Mouse (Mus musculus) kidney, adult 2 months (tissue): ENCODE results near the gene Slc4a5. TPM values are rescaled to one million over a fixed set of nuclear protein-coding genes. Genes with fewer than 3 reads are reported as not detected.

ENCODE experiments used
- DNase-seq: peaks from one replicate; pipeline ENCODE4 v3.0.0; 2021
- H3K27ac ChIP-seq: fragments of 200-500 bp; 2 replicates; pipeline ENCODE4 v1.5.1; 2012; ENCODE audit warnings: low read depth, low read length, control low read depth, inconsistent platforms; ENCODE audit not compliant: insufficient read depth
- H3K27me3 ChIP-seq: fragments of 200-500 bp; replicated peaks from 2 replicates; pipeline ENCODE4 v1.6.1; 2012; ENCODE audit warnings: mild to moderate bottlenecking, moderate library complexity, low read length, inconsistent platforms; ENCODE audit not compliant: control insufficient read depth, insufficient read depth
- H3K36me3 ChIP-seq: fragments of 200-500 bp; 2 replicates; pipeline ENCODE4 v1.6.1; 2012; ENCODE audit warnings: mild to moderate bottlenecking, moderate library complexity, low read length, inconsistent platforms; ENCODE audit not compliant: control insufficient read depth, insufficient read depth
- H3K4me1 ChIP-seq: fragments of 200-500 bp; 2 replicates; pipeline ENCODE4 v1.6.1; 2011; ENCODE audit warnings: low read length; ENCODE audit not compliant: control insufficient read depth, insufficient read depth
- H3K4me3 ChIP-seq: fragments of 200-500 bp; 2 replicates; pipeline ENCODE4 v1.5.1; 2011; ENCODE audit warnings: mild to moderate bottlenecking, low read depth, low read length, control low read depth; ENCODE audit not compliant: insufficient read depth
- CTCF ChIP-seq: fragments of 200-500 bp; conservative IDR thresholded peaks from 2 replicates; pipeline ENCODE4 v1.5.1; 2011; ENCODE audit warnings: low read depth, mild to moderate bottlenecking, control low read depth, low read length, moderate library complexity, mixed read lengths; ENCODE audit not compliant: insufficient read depth, insufficient read length
- POLR2A ChIP-seq: fragments of 200-500 bp; IDR thresholded peaks from one replicate; pipeline ENCODE4 v1.6.1; 2011; ENCODE audit warnings: low read depth, low read length, control low read depth
- WGBS: fragments of 180-500 bp; shearing (Covaris S2); methylation state at CpG from one replicate; pipeline ENCODE4 v1.1.7; 2018; 5-methylcytosine and 5-hydroxymethylcytosine counted together
- polyA plus RNA-seq: library from polyadenylated mRNA; depleted of rRNA; stranded (reverse); fragments of >200 nt; gene quantifications from 2 replicates; pipeline ENCODE4 v1.2.3, GENCODE M21; 2012; rRNA removed

Slc4a5 gene
- polyA plus RNA-seq, 1 experiment = 3.3 TPM

DNA sequence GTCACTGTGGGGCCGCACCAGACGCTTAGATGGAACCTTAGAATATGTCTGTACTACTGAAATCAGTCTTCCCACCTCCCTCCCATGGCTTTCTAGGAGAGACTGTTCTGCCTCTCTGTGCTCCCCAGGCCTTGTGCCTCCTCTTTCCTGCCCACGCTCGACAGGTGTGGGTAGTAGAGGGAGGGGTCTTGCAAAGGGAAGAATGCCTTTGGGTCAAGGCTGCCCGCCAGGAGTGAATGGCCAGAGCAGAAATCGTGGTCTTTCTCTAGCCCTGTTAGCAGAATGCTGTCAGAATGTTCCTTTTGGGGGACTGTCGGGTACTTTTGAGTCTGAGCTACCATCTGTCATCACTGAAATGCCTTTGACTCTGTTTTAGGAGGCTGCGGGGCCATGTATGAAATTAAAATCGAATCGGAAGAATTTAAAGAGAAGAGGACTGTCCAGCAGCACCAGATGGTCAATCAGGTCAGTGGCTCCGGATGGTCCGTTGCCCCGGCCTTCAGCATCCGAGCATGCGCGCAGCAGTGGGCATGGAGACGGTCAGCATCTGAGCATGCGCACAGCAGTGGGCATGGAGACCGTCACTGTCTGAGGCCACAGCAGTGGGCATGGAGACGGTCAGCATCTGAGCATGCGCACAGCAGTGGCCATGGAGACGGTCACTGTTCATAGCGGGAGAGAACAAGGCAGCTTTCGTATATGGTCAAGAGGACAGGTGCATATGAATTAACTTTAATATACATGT lies 133.2 kb downstream of the Slc4a5 start:
- H3K4me1 ChIP-seq = peaks cover 14% of the 10 kb centered on the region; the same call in 1 of the 2 replicates
- no peak for DNase-seq
- 91% methylated on average over 24 of the region's 24 CpGs for WGBS
- H3K36me3 ChIP-seq = no peaks in the 10 kb centered on the region
- no peak overlapping the region for H3K4me3 ChIP-seq
- H3K27me3 ChIP-seq = no peaks in the 10 kb centered on the region
- TF ChIP-seq CTCF (no peak), POLR2A (no peak)
- H3K27ac ChIP-seq = no peak overlapping the region

Other genes starting within 250 kb of the Slc4a5 start
- gene Dok1, start 186.4 kb upstream of the Slc4a5 start, polyA plus RNA-seq = 4.3 and 4.5 TPM in 2 replicates
- gene Loxl3, start 185.7 kb upstream of the Slc4a5 start, polyA plus RNA-seq = 3.1 and 3.6 TPM in 2 replicates
- gene Aup1, start 165.3 kb upstream of the Slc4a5 start, polyA plus RNA-seq = 442 and 596 TPM in 2 replicates
- gene Htra2, start 164.6 kb upstream of the Slc4a5 start, polyA plus RNA-seq = 39.6 and 40.2 TPM in 2 replicates
- 8.8 and 11.0 TPM in 2 replicates for gene Dqx1, start 162.0 kb upstream of the Slc4a5 start, polyA plus RNA-seq
- gene Tlx2, start 149.5 kb upstream of the Slc4a5 start, polyA plus RNA-seq = 0.34 and 0.36 TPM in 2 replicates
- 18.6 and 20.5 TPM in 2 replicates for gene Pcgf1, start 142.0 kb upstream of the Slc4a5 start, polyA plus RNA-seq
- 1.4 and 2.5 TPM in 2 replicates for gene Lbx2, start 133.5 kb upstream of the Slc4a5 start, polyA plus RNA-seq
- 3.0 and 5.9 TPM in 2 replicates for gene Ccdc142, start 118.2 kb upstream of the Slc4a5 start, polyA plus RNA-seq
- 4.3 and 4.4 TPM in 2 replicates for gene Gm42688, start 118.2 kb upstream of the Slc4a5 start, polyA plus RNA-seq
- gene Mrpl53, start 110.8 kb upstream of the Slc4a5 start, polyA plus RNA-seq = 91.1 and 91.7 TPM in 2 replicates
- gene Mogs, start 104.3 kb upstream of the Slc4a5 start, polyA plus RNA-seq = 35.5 and 42.3 TPM in 2 replicates
- gene Wbp1, start 98.3 kb upstream of the Slc4a5 start, polyA plus RNA-seq = 203 and 259 TPM in 2 replicates
- gene Ino80b, start 94.4 kb upstream of the Slc4a5 start, polyA plus RNA-seq = 19.0 and 29.8 TPM in 2 replicates
- 73.6 and 96.1 TPM in 2 replicates for gene Rtkn, start 84.4 kb upstream of the Slc4a5 start, polyA plus RNA-seq
- gene Wdr54, start 63.4 kb upstream of the Slc4a5 start, polyA plus RNA-seq = 4.4 and 4.7 TPM in 2 replicates
- gene 1700003E16Rik, start 63.4 kb upstream of the Slc4a5 start, polyA plus RNA-seq = 1.4 and 1.6 TPM in 2 replicates
- 93.1 and 117 TPM in 2 replicates for gene Dctn1, start 53.9 kb upstream of the Slc4a5 start, polyA plus RNA-seq
- gene Mthfd2, start 106.1 kb downstream of the Slc4a5 start, polyA plus RNA-seq = 2.3 and 2.4 TPM in 2 replicates
- gene Mob1a, start 106.2 kb downstream of the Slc4a5 start, polyA plus RNA-seq = 17.9 and 23.5 TPM in 2 replicates
- gene Bola3, start 129.3 kb downstream of the Slc4a5 start, polyA plus RNA-seq = 85.2 and 125 TPM in 2 replicates
- gene Tet3, start 239.3 kb downstream of the Slc4a5 start, polyA plus RNA-seq = 7.1 and 8.0 TPM in 2 replicates